Mouse (Mus musculus) kidney, postnatal 0 days (tissue): ENCODE results near the gene Anks1b. TPM values are rescaled to one million over a fixed set of nuclear protein-coding genes. Genes with fewer than 3 reads are reported as not detected.

Source experiments
- ATAC-seq: fragments of 200-750 bp; cut with Nextera tagmentation; replicated peaks from 2 replicates; pipeline ENCODE4 v1.8.0; 2017; ENCODE audit warnings: low read depth, moderate number of reproducible peaks, moderate TSS enrichment, moderate library complexity; ENCODE audit not compliant: low FRiP score
- DNase-seq: peaks from one replicate; pipeline ENCODE4 v3.0.0-alpha.2; 2016; ENCODE audit warnings: low spot score
- H3K27ac ChIP-seq: fragments of 300-500 bp; sonication (generic); 2 replicates; pipeline ENCODE4 v1.5.1; 2014; ENCODE audit warnings: mild to moderate bottlenecking
- H3K27me3 ChIP-seq: fragments of 300-500 bp; sonication (generic); 2 replicates; pipeline ENCODE4 v1.6.1; 2014; ENCODE audit warnings: low read length, mixed read lengths; ENCODE audit not compliant: insufficient read depth
- H3K36me3 ChIP-seq: fragments of 300-500 bp; sonication (generic); 2 replicates; pipeline ENCODE4 v1.6.1; 2014; ENCODE audit warnings: low read length, mixed read lengths; ENCODE audit not compliant: insufficient read depth
- H3K4me1 ChIP-seq: fragments of 300-500 bp; sonication (generic); replicated peaks from 2 replicates; pipeline ENCODE4 v1.6.1; 2014; ENCODE audit warnings: antibody characterized with exemption, low read length, mixed read lengths; ENCODE audit not compliant: insufficient read depth
- H3K4me2 ChIP-seq: fragments of 300-500 bp; sonication (generic); 2 replicates; pipeline ENCODE4 v1.6.1; 2014; ENCODE audit warnings: mild to moderate bottlenecking, low read length, moderate library complexity, mixed read lengths
- H3K4me3 ChIP-seq: fragments of 300-500 bp; sonication (generic); replicated peaks from 2 replicates; pipeline ENCODE4 v1.5.1; 2014; ENCODE audit warnings: low read depth, low read length
- H3K9ac ChIP-seq: fragments of 300-500 bp; sonication (generic); 2 replicates; pipeline ENCODE4 v1.6.1; 2014; ENCODE audit warnings: low read depth, low read length
- H3K9me3 ChIP-seq: fragments of 300-500 bp; sonication (generic); replicated peaks from 2 replicates; pipeline ENCODE4 v1.6.1; 2016; ENCODE audit warnings: low read length, inconsistent platforms, mixed read lengths
- CTCF ChIP-seq: IDR thresholded peaks from 2 replicates; pipeline ENCODE4 v1.5.1; 2016; ENCODE audit warnings: antibody characterized with exemption, low read depth, mild to moderate bottlenecking, moderate library complexity
- WGBS: fragments of 180-500 bp; shearing (Covaris S2); extraction: QIAGEN DNeasy Blood & Tissue Kit; methylation state at CpG from one replicate; pipeline ENCODE4 v1.1.7; 2014; 5-methylcytosine and 5-hydroxymethylcytosine counted together
- polyA plus RNA-seq: library from polyadenylated mRNA; unstranded; fragments of >200 nt; fragmentation: Nextera tagmentation; extraction: Ambion mirVana; gene quantifications from 2 replicates; pipeline ENCODE4 v1.2.1, GENCODE M21; 2015

The Anks1b gene
- polyA plus RNA-seq, 1 experiment from 2014 or later, result 3.1 TPM

GRCm38 (mm10) chr10:90852432-90852831 lies 979.1 kb downstream of the Anks1b start:
- H3K4me1 ChIP-seq, result no peaks in the 10 kb centered on the region
- no peak overlapping the region for H3K9ac ChIP-seq
- ATAC-seq (no peak), DNase-seq (peak; percentile 49)
- H3K4me2 ChIP-seq, result peak overlapping the region; percentile 45
- H3K4me3 ChIP-seq, result no peak overlapping the region
- no peaks in the 10 kb centered on the region for H3K27me3 ChIP-seq
- H3K27ac ChIP-seq, result no peak overlapping the region
- no peaks in the 10 kb centered on the region for H3K9me3 ChIP-seq
- WGBS, result 18% methylated on average over 7 of the region's 7 CpGs
- no peak for TF ChIP-seq CTCF
- no peaks in the 10 kb centered on the region for H3K36me3 ChIP-seq

- Histone ChIP-seq H3K9me3 (no peaks in the 10 kb centered on the region), H3K27me3 (no peaks in the 10 kb centered on the region), H3K4me2 (no peak overlapping the region), H3K4me1 (no peaks in the 10 kb centered on the region), H3K4me3 (no peak overlapping the region), H3K9ac (no peak overlapping the region), H3K36me3 (no peaks in the 10 kb centered on the region), H3K27ac (no peak overlapping the region)
- TF ChIP-seq CTCF, result no peak
- no peak for DNase-seq
- no peak for ATAC-seq
- 44% methylated on average over 4 of the region's 4 CpGs for WGBS
These were observed 983.4 kb downstream of the Anks1b start for GRCm38 (mm10) chr10:90856668-90857067.

- no peak for TF ChIP-seq CTCF
- no peak overlapping the region for H3K27ac ChIP-seq
- no peaks in the 10 kb centered on the region for H3K36me3 ChIP-seq
- no peaks in the 10 kb centered on the region for H3K4me1 ChIP-seq
- no peak overlapping the region for H3K4me3 ChIP-seq
- 75% methylated on average over 19 of the region's 19 CpGs for WGBS
- H3K27me3 ChIP-seq, result no peaks in the 10 kb centered on the region
- no peak overlapping the region for H3K9ac ChIP-seq
- H3K4me2 ChIP-seq, result no peak overlapping the region
- ATAC-seq, result no peak
- H3K9me3 ChIP-seq, result no peaks in the 10 kb centered on the region
- DNase-seq, result no peak
These were observed 986.6 kb downstream of the Anks1b start for GRCm38 (mm10) chr10:90859665-90860523.

GRCm38 (mm10) chr10:90863881-90864598 lies 990.7 kb downstream of the Anks1b start:
- H3K27ac ChIP-seq, result no peak overlapping the region
- DNase-seq, result no peak
- no peaks in the 10 kb centered on the region for H3K4me1 ChIP-seq
- no peak overlapping the region for H3K4me2 ChIP-seq
- no peaks in the 10 kb centered on the region for H3K36me3 ChIP-seq
- H3K27me3 ChIP-seq, result no peaks in the 10 kb centered on the region
- H3K9ac ChIP-seq, result no peak overlapping the region
- WGBS, result 17% methylated on average over 10 of the region's 10 CpGs
- ATAC-seq, result peak; percentile 63; the same call in 1 of the 2 replicates
- no peak overlapping the region for H3K4me3 ChIP-seq
- no peak for TF ChIP-seq CTCF
- no peaks in the 10 kb centered on the region for H3K9me3 ChIP-seq

- no peak overlapping the region for H3K27ac ChIP-seq
- H3K27me3 ChIP-seq, result no peaks in the 10 kb centered on the region
- WGBS, result 34% methylated on average over 3 of the region's 3 CpGs
- no peak for DNase-seq
- no peaks in the 10 kb centered on the region for H3K36me3 ChIP-seq
- no peak overlapping the region for H3K4me3 ChIP-seq
- peak; percentile 27; the same call in 1 of the 2 replicates for TF ChIP-seq CTCF
- no peaks in the 10 kb centered on the region for H3K9me3 ChIP-seq
- no peaks in the 10 kb centered on the region for H3K4me1 ChIP-seq
- H3K4me2 ChIP-seq, result no peak overlapping the region
- no peak for ATAC-seq
- no peak overlapping the region for H3K9ac ChIP-seq
These were observed 991.2 kb downstream of the Anks1b start for GRCm38 (mm10) chr10:90864599-90864889.

GRCm38 (mm10) chr10:90873204-90873603 lies 999.9 kb downstream of the Anks1b start:
- no peaks in the 10 kb centered on the region for H3K27me3 ChIP-seq
- no peaks in the 10 kb centered on the region for H3K4me1 ChIP-seq
- no peak overlapping the region for H3K4me2 ChIP-seq
- no peaks in the 10 kb centered on the region for H3K36me3 ChIP-seq
- no peak for DNase-seq
- TF ChIP-seq CTCF, result no peak
- ATAC-seq, result no peak
- 91% methylated on average over 5 of the region's 5 CpGs for WGBS
- H3K27ac ChIP-seq, result no peak overlapping the region
- no peak overlapping the region for H3K4me3 ChIP-seq
- H3K9ac ChIP-seq, result no peak overlapping the region
- H3K9me3 ChIP-seq, result no peaks in the 10 kb centered on the region
